Mouse (Mus musculus): ENCODE data around the gene Slc26a1. TPM values are rescaled to one million over a fixed set of nuclear protein-coding genes. Genes with fewer than 3 reads are reported as not detected.

Gene Slc26a1
- polyA plus RNA-seq, 1 experiment from 2014 or later, result 3.0 TPM

- no peaks in the 10 kb centered on the region for H3K9me3 ChIP-seq (replicated peaks; ENCODE audit: control insufficient read depth, low read length)
- ATAC-seq (ENCODE audit: insufficient read depth, low FRiP score), result peak; percentile 69
- H3K27ac ChIP-seq (ENCODE audit: low read length), result peak overlapping the region; percentile 49
- 5% methylated on average over 25 of the region's 25 CpGs for WGBS
- no peaks in the 10 kb centered on the region; the same call in 1 of the 2 replicates for H3K36me3 ChIP-seq (ENCODE audit: control insufficient read depth, insufficient read depth, low read length)
- H3K9ac ChIP-seq (ENCODE audit: low read length), result peak overlapping the region; percentile 66
- H3K4me3 ChIP-seq (replicated peaks; ENCODE audit: low read length), result peak overlapping the region; percentile 39
- peaks cover 17% of the 10 kb centered on the region for H3K4me1 ChIP-seq (ENCODE audit: control insufficient read depth, insufficient read depth, low read length)
- no peaks in the 10 kb centered on the region for H3K27me3 ChIP-seq (ENCODE audit: control insufficient read depth, insufficient read depth, low read length)
- H3K4me2 ChIP-seq (ENCODE audit: low read depth, low read length), result peak overlapping the region; percentile 59
Measured at GRCm38 (mm10) chr5:108677605-108678295, 2.4 kb upstream of the Slc26a1 start.

DNA sequence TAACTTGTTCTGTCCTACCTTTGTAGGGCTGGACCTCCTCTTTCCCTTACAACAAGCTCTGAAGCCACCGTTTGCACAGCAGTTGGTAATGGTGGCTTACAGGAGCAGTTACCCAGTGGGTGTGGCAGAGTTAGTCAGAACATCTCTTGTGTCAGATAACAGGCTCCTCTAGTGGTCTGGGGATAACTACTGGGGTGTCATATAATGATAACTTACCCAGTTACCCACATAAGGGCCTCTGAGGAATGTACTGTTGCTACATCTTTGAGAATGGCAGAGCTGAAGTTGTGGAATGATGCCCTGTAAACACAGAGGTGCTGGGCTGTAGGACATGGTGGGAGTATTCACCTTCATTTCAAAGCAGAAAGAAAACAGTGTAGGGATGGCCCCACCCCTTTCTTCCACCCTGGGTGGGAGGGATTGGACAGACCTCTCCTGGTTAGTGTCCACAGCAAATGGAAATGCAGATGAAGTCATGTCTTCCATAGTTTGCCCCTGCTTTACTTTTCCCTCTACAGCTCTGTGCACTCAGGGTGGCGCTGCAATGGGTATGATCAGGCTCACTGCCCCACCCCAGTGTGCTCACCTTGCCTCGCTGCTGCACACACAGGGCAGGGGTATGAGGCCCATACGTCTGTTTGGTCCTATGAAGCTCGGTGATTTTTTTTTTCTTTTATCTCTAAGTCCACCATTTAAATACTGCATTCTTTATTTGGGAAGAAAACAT, 1.6 kb upstream of the Slc26a1 start:
- H3K4me2 ChIP-seq (ENCODE audit: low read depth, low read length), result peak overlapping the region; percentile 59
- peak overlapping the region; percentile 39 for H3K4me3 ChIP-seq (replicated peaks; ENCODE audit: low read length)
- H3K9me3 ChIP-seq (replicated peaks; ENCODE audit: control insufficient read depth, low read length), result no peaks in the 10 kb centered on the region
- H3K27me3 ChIP-seq (ENCODE audit: control insufficient read depth, insufficient read depth, low read length), result no peaks in the 10 kb centered on the region
- WGBS, result 14% methylated on average over 5 of the region's 5 CpGs
- peaks cover 6% of the 10 kb centered on the region for H3K36me3 ChIP-seq (ENCODE audit: control insufficient read depth, insufficient read depth, low read length)
- peak overlapping the region; percentile 49 for H3K27ac ChIP-seq (ENCODE audit: low read length)
- peak overlapping the region; percentile 66 for H3K9ac ChIP-seq (ENCODE audit: low read length)
- peaks cover 17% of the 10 kb centered on the region for H3K4me1 ChIP-seq (ENCODE audit: control insufficient read depth, insufficient read depth, low read length)
- peak; percentile 49; the same call in 1 of the 2 replicates for ATAC-seq (ENCODE audit: insufficient read depth, low FRiP score)

- Histone ChIP-seq H3K4me2 (ENCODE audit: low read depth, low read length) (no peak overlapping the region), H3K9ac (ENCODE audit: low read length) (no peak overlapping the region), H3K4me1 (ENCODE audit: control insufficient read depth, insufficient read depth, low read length) (peaks cover 24% of the 10 kb centered on the region), H3K9me3 (replicated peaks; ENCODE audit: control insufficient read depth, low read length) (no peaks in the 10 kb centered on the region), H3K27ac (ENCODE audit: low read length) (no peak overlapping the region), H3K36me3 (ENCODE audit: control insufficient read depth, insufficient read depth, low read length) (peaks cover 12% of the 10 kb centered on the region), H3K4me3 (replicated peaks; ENCODE audit: low read length) (no peak overlapping the region), H3K27me3 (ENCODE audit: control insufficient read depth, insufficient read depth, low read length) (no peaks in the 10 kb centered on the region)
- no peak for ATAC-seq (ENCODE audit: insufficient read depth, low FRiP score)
- WGBS, result 68% methylated on average over 2 of the region's 2 CpGs
Measured at GRCm38 (mm10) chr5:108674624-108675023, 745 bp downstream of the Slc26a1 start.

GRCm38 (mm10) chr5:108671757-108672156, 3.6 kb downstream of the Slc26a1 start:
- Histone ChIP-seq H3K9ac (ENCODE audit: low read length) (no peak overlapping the region), H3K4me2 (ENCODE audit: low read depth, low read length) (no peak overlapping the region), H3K4me1 (ENCODE audit: control insufficient read depth, insufficient read depth, low read length) (peaks cover 21% of the 10 kb centered on the region), H3K36me3 (ENCODE audit: control insufficient read depth, insufficient read depth, low read length) (peaks cover 12% of the 10 kb centered on the region), H3K4me3 (replicated peaks; ENCODE audit: low read length) (no peak overlapping the region), H3K9me3 (replicated peaks; ENCODE audit: control insufficient read depth, low read length) (no peaks in the 10 kb centered on the region), H3K27me3 (ENCODE audit: control insufficient read depth, insufficient read depth, low read length) (no peaks in the 10 kb centered on the region), H3K27ac (ENCODE audit: low read length) (no peak overlapping the region)
- WGBS, result 92% methylated on average over 12 of the region's 12 CpGs
- no peak for ATAC-seq (ENCODE audit: insufficient read depth, low FRiP score)

DNA sequence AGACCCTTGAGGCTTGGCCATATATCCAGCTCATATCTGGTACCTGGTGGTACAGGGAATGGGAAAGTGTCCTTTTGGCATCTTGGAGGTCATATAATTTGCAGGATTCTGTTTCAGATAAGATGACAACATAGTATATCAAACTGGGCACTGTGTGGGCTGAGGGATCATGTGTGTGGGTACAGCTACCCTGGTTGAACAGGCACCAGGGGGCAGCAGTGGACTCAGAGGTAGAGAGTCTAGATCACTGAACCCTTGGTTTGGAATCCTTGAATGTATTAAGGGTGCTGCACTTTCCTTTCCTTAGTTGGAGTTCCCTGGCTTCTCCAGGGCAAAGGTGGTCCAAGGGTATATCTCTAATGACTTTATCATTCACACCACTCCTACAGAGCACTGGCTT, 4.6 kb downstream of the Slc26a1 start:
- peak; percentile 20; the same call in 1 of the 2 replicates for ATAC-seq (ENCODE audit: insufficient read depth, low FRiP score)
- Histone ChIP-seq H3K4me2 (ENCODE audit: low read depth, low read length) (no peak overlapping the region), H3K4me1 (ENCODE audit: control insufficient read depth, insufficient read depth, low read length) (peaks cover 19% of the 10 kb centered on the region; the same call in 1 of the 2 replicates), H3K9ac (ENCODE audit: low read length) (no peak overlapping the region), H3K4me3 (replicated peaks; ENCODE audit: low read length) (no peak overlapping the region), H3K36me3 (ENCODE audit: control insufficient read depth, insufficient read depth, low read length) (peaks cover 12% of the 10 kb centered on the region), H3K27me3 (ENCODE audit: control insufficient read depth, insufficient read depth, low read length) (no peaks in the 10 kb centered on the region), H3K27ac (ENCODE audit: low read length) (no peak overlapping the region), H3K9me3 (replicated peaks; ENCODE audit: control insufficient read depth, low read length) (no peaks in the 10 kb centered on the region)

GRCm38 (mm10) chr5:108669986-108670385, 5.4 kb downstream of the Slc26a1 start:
- peaks cover 16% of the 10 kb centered on the region; the same call in 1 of the 2 replicates for H3K4me1 ChIP-seq (ENCODE audit: control insufficient read depth, insufficient read depth, low read length)
- H3K36me3 ChIP-seq (ENCODE audit: control insufficient read depth, insufficient read depth, low read length), result peaks cover 12% of the 10 kb centered on the region
- peak overlapping the region; percentile 81; the same call in 1 of the 2 replicates for H3K27ac ChIP-seq (ENCODE audit: low read length)
- WGBS, result 75% methylated on average over 9 of the region's 9 CpGs
- peak overlapping the region; percentile 87 for H3K9ac ChIP-seq (ENCODE audit: low read length)
- ATAC-seq (ENCODE audit: insufficient read depth, low FRiP score), result no peak
- H3K4me3 ChIP-seq (replicated peaks; ENCODE audit: low read length), result peak overlapping the region; percentile 61
- H3K27me3 ChIP-seq (ENCODE audit: control insufficient read depth, insufficient read depth, low read length), result no peaks in the 10 kb centered on the region
- H3K4me2 ChIP-seq (ENCODE audit: low read depth, low read length), result peak overlapping the region; percentile 81
- no peaks in the 10 kb centered on the region for H3K9me3 ChIP-seq (replicated peaks; ENCODE audit: control insufficient read depth, low read length)

- Histone ChIP-seq H3K36me3 (ENCODE audit: control insufficient read depth, insufficient read depth, low read length) (peaks cover 12% of the 10 kb centered on the region), H3K4me1 (ENCODE audit: control insufficient read depth, insufficient read depth, low read length) (peaks cover 16% of the 10 kb centered on the region; the same call in 1 of the 2 replicates), H3K27ac (ENCODE audit: low read length) (peak within 1 kb of the TSS; percentile 81), H3K4me3 (replicated peaks; ENCODE audit: low read length) (peak within 1 kb of the TSS; percentile 61), H3K9ac (ENCODE audit: low read length) (peak within 1 kb of the TSS; percentile 87), H3K27me3 (ENCODE audit: control insufficient read depth, insufficient read depth, low read length) (no peaks in the 10 kb centered on the region), H3K9me3 (replicated peaks; ENCODE audit: control insufficient read depth, low read length) (no peaks in the 10 kb centered on the region), H3K4me2 (ENCODE audit: low read depth, low read length) (peak within 1 kb of the TSS; percentile 81)
- 5% methylated on average over 43 of the region's 43 CpGs for WGBS
- peak; percentile 86 for ATAC-seq (ENCODE audit: insufficient read depth, low FRiP score)
Measured at GRCm38 (mm10) chr5:108668977-108669936, 6.1 kb downstream of the Slc26a1 start, which contains the start of gene Dgkq. Gene Dgkq (minus strand): TSS chr5:108669672.

GRCm38 (mm10) chr5:108668387-108668932, 6.9 kb downstream of the Slc26a1 start:
- Histone ChIP-seq H3K9ac (ENCODE audit: low read length) (peak overlapping the region; percentile 87), H3K27ac (ENCODE audit: low read length) (peak overlapping the region; percentile 81)

More at GRCm38 (mm10) chr5:108668387-108668932, 6.9 kb downstream of the Slc26a1 start:
- Histone ChIP-seq H3K4me3 (replicated peaks; ENCODE audit: low read length) (peak overlapping the region; percentile 61), H3K27me3 (ENCODE audit: control insufficient read depth, insufficient read depth, low read length) (no peaks in the 10 kb centered on the region), H3K4me1 (ENCODE audit: control insufficient read depth, insufficient read depth, low read length) (peaks cover 16% of the 10 kb centered on the region; the same call in 1 of the 2 replicates), H3K36me3 (ENCODE audit: control insufficient read depth, insufficient read depth, low read length) (peaks cover 12% of the 10 kb centered on the region), H3K4me2 (ENCODE audit: low read depth, low read length) (peak overlapping the region; percentile 81), H3K9me3 (replicated peaks; ENCODE audit: control insufficient read depth, low read length) (no peaks in the 10 kb centered on the region)
- ATAC-seq (ENCODE audit: insufficient read depth, low FRiP score), result no peak
- WGBS, result 10% methylated on average over 3 of the region's 3 CpGs
